Mouse (Mus musculus) spleen, adult 2 months (tissue): ENCODE results near the gene Megf8. TPM values are rescaled to one million over a fixed set of nuclear protein-coding genes. Genes with fewer than 3 reads are reported as not detected.

Experiments
- DNase-seq, 2 experiments: peaks; one replicate each; pipeline versions ENCODE4 v3.0.0 to v3.0.0-alpha.2; 2012 to 2021; ENCODE audit warnings: low spot score in 2 of 2, low read depth in 1 of 2
- H3K27ac ChIP-seq: fragments of 200-500 bp; 2 replicates; pipeline ENCODE4 v1.5.1; 2012; ENCODE audit warnings: low read length, inconsistent platforms; ENCODE audit not compliant: insufficient read depth
- H3K27me3 ChIP-seq: fragments of 200-500 bp; 2 replicates; pipeline ENCODE4 v1.6.1; 2012; ENCODE audit warnings: mild to moderate bottlenecking, moderate library complexity, low read length, inconsistent platforms; ENCODE audit not compliant: control insufficient read depth, insufficient read depth
- H3K36me3 ChIP-seq: fragments of 200-500 bp; 2 replicates; pipeline ENCODE4 v1.6.1; 2012; ENCODE audit warnings: mild to moderate bottlenecking, low read length, inconsistent platforms; ENCODE audit not compliant: control insufficient read depth, insufficient read depth
- H3K4me1 ChIP-seq: fragments of 200-500 bp; 2 replicates; pipeline ENCODE4 v1.6.1; 2011; ENCODE audit warnings: inconsistent platforms; ENCODE audit not compliant: control insufficient read depth, insufficient read depth, insufficient read length
- H3K4me3 ChIP-seq: fragments of 200-500 bp; 2 replicates; pipeline ENCODE4 v1.5.1; 2011; ENCODE audit warnings: mild to moderate bottlenecking, inconsistent platforms; ENCODE audit not compliant: insufficient read depth, insufficient read length; ENCODE audit errors: extremely low read depth
- CTCF ChIP-seq: fragments of 200-500 bp; IDR thresholded peaks from 2 replicates; pipeline ENCODE4 v1.5.1; 2011; ENCODE audit warnings: mild to moderate bottlenecking, inconsistent platforms; ENCODE audit not compliant: insufficient read depth, insufficient read length, insufficient replicate concordance; ENCODE audit errors: extremely low read depth
- POLR2A ChIP-seq: fragments of 200-500 bp; IDR thresholded peaks from 2 replicates; pipeline ENCODE4 v1.6.1; 2011; ENCODE audit warnings: low read depth, low read length, inconsistent platforms
- WGBS: fragments of 180-500 bp; shearing (Covaris S2); methylation state at CpG from one replicate; pipeline ENCODE4 v1.1.7; 2018; 5-methylcytosine and 5-hydroxymethylcytosine counted together
- polyA plus RNA-seq: library from polyadenylated mRNA; depleted of rRNA; stranded (reverse); fragments of >200 nt; gene quantifications from 2 replicates; pipeline ENCODE4 v1.2.3, GENCODE M21; 2012

Gene Megf8
- polyA plus RNA-seq, 1 experiment: 11.0 TPM

DNA sequence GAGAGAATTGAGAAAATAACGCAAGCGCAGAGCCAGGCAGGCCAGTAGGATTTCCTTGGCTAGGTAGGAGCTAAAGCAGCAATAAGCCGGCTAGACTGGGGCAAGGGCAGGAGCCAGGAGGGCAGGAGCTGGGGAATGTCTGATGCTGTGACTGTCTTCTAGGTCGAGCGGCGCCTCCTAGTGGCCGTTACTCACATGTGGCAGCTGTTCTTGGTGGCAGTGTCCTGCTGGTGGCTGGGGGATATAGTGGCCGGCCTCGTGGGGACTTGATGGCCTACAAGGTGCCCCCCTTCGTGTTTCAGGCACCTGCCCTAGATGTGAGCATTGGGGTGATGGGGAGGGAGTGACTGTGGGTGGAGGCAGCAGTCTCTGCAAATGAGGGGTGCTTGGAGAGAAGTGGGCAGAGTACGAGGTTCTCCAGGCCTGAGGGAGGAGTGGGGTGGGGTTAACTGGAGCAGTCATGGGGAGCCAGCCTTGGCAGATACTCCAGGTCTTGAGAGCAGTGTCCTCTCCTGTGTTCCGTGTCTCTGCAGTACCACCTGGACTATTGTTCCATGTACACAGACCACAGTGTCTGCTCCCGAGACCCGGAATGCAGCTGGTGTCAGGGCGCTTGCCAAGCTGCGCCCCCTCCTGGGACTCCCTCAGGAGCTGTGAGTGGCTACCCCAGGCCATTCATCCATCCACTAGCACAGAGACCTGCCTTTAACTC lies 16.8 kb downstream of the Megf8 start:
- peak; percentile 42 to 70 for DNase-seq
- Histone ChIP-seq H3K27ac (no peak overlapping the region), H3K27me3 (no peaks in the 10 kb centered on the region), H3K4me3 (no peak overlapping the region), H3K36me3 (no peaks in the 10 kb centered on the region), H3K4me1 (no peaks in the 10 kb centered on the region)
- TF ChIP-seq CTCF (peak; percentile 92), POLR2A (no peak)
- WGBS: 48% methylated on average over 16 of the region's 16 CpGs

DNA sequence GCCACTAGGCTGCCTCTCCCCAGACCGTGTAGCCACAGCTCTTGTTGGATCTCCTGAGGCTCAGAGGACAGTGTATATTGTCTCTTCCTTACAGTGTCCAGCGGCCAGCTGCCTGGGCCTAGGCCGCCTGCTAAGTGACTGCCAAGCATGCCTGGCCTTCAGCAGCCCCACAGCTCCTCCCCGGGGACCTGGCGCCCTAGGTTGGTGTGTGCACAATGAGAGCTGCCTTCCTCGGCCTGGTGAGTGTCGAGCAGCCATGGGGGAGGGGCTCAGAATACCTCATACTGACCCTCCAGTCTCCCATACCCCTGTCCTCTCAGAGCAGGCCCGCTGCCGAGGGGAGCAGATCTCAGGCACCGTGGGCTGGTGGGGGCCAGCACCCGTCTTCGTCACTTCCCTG lies 17.5 kb downstream of the Megf8 start:
- 82% methylated on average over 12 of the region's 12 CpGs for WGBS
- H3K4me3 ChIP-seq: no peak overlapping the region
- TF ChIP-seq CTCF: no peak
- no peak for TF ChIP-seq POLR2A
- H3K36me3 ChIP-seq: no peaks in the 10 kb centered on the region
- no peaks in the 10 kb centered on the region for H3K4me1 ChIP-seq
- no peak for DNase-seq
- no peak overlapping the region for H3K27ac ChIP-seq
- no peaks in the 10 kb centered on the region for H3K27me3 ChIP-seq

GRCm38 (mm10) chr7:25339329-25339728 lies 22.4 kb downstream of the Megf8 start:
- WGBS: 90% methylated on average over 9 of the region's 9 CpGs
- Histone ChIP-seq H3K36me3 (no peaks in the 10 kb centered on the region), H3K27me3 (no peaks in the 10 kb centered on the region), H3K4me1 (no peaks in the 10 kb centered on the region), H3K4me3 (no peak overlapping the region), H3K27ac (no peak overlapping the region)
- TF ChIP-seq CTCF: no peak
- no peak for TF ChIP-seq POLR2A
- no peak for DNase-seq

DNA sequence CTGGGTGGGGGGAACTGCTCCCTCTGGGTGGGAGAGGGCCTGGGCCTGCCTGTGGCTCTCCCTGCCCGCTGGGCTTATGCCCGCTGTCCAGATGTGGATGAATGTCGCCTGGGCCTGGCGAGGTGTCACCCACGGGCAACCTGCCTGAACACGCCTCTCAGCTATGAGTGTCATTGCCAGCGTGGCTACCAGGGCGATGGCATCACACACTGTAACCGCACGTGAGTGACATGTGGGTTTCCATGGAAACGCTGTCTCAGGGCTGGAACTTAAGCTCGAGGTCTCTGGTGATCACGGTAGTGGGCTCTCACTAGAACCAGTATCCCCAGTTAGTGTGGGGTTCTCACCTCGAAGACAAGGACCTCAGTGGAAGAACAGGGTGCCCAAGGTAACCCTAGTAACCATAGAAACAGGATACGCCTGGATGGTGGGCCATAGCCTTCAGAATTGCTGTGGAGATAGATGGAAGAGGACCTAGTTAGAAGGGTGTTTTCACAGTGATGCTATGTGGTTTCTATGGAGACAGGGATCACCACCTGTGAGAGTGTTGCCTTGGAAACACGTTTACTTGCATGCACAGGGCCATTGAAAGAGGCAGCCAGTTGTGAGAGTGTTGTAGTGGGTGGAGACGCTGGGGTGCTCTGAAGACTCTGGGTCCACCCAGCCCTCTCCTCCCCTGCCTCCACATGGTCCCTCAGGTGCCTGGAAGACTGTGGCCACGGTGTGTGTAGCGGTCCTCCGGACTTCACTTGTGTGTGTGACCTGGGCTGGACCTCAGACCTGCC lies 24.2 kb downstream of the Megf8 start:
- 84% methylated on average over 20 of the region's 20 CpGs for WGBS
- Histone ChIP-seq H3K27ac (no peak overlapping the region), H3K36me3 (no peaks in the 10 kb centered on the region), H3K4me1 (no peaks in the 10 kb centered on the region), H3K27me3 (no peaks in the 10 kb centered on the region), H3K4me3 (no peak overlapping the region)
- no peak for TF ChIP-seq POLR2A
- no peak for TF ChIP-seq CTCF
- DNase-seq: no peak

DNA sequence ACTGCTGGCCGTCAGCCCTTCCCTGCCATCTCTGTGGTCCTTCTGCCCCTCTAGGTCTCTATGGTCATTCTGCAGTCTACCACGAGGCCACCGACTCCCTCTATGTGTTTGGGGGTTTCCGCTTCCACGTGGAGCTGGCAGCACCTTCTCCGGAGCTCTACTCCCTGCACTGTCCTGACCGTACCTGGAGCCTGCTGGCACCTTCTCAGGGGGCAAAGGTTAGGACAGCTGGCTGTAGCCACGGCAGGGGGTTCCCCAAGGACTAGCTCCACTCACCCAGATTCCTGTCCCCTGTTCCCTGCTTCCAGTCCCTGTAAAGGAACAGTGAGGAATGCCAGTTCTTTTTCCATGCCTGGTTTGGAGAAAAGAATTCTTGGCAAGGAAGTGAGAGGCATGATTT lies 31.9 kb downstream of the Megf8 start:
- Histone ChIP-seq H3K4me3 (no peak overlapping the region), H3K4me1 (no peaks in the 10 kb centered on the region), H3K36me3 (no peaks in the 10 kb centered on the region), H3K27ac (no peak overlapping the region), H3K27me3 (no peaks in the 10 kb centered on the region)
- WGBS: 88% methylated on average over 8 of the region's 8 CpGs
- DNase-seq: no peak
- TF ChIP-seq CTCF: no peak
- no peak for TF ChIP-seq POLR2A

GRCm38 (mm10) chr7:25358721-25359206 lies 41.8 kb downstream of the Megf8 start:
- 88% methylated on average over 19 of the region's 19 CpGs for WGBS
- Histone ChIP-seq H3K4me1 (no peaks in the 10 kb centered on the region), H3K27me3 (no peaks in the 10 kb centered on the region), H3K36me3 (no peaks in the 10 kb centered on the region), H3K4me3 (no peak overlapping the region), H3K27ac (no peak overlapping the region)
- DNase-seq: no peak
- TF ChIP-seq CTCF: no peak
- TF ChIP-seq POLR2A: no peak
